ENCODE assay signal across 11 mouse cellular contexts in the genomic region with DNA sequence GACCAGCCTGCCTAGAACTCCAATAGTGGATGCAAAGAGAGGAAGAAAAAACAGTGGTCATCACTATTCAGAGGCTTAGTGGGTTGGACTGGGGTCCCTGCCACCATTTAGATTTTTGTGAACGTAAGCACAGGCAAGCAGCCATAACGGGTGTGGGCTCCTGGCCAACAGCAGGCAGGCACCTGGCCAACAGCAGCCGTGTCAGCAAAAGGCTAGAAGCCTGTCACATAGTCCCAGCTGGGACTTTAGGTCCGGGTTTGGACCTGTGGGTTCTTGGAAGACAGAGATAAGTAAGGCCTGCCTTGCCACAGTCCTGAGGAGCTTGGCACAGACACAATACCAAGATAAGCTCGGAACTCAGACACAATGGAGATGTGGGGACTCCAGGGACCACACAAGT.
DNase-seq lines count a peak whose midpoint lies in the region; ATAC-seq lines count a peak whose summit lies in the region.
"Had no signal": no experiment of that assay in that cellular context is flagged by ENCODE, and none has a peak within 500 bp of the region (broad histone marks: within the 10 kb centered on the region; RNA-seq: fewer than 3 reads in every experiment).

No protein-coding gene starts in this region.

- no peak overlapping the region for H3K9ac ChIP-seq in embryonic facial prominence, embryonic 14.5 days (ENCODE audit: low read depth, low read length)

- ATAC-seq in embryonic facial prominence, embryonic 14.5 days (ENCODE audit: low read depth), result no peak
- ATAC-seq in hematopoietic stem cell, adult 5-6 weeks (replicated peaks in 1 of 2; ENCODE audit: insufficient read depth in 1 of 2, low FRiP score in 2 of 2, low TSS enrichment in 1 of 2, low read depth in 1 of 2, poor library complexity in 2 of 2, severe bottlenecking in 2 of 2), result peak; percentile 18 to 35; a peak in 1 of 4 replicates
- no peak for ATAC-seq in megakaryocyte, adult 5-6 weeks (ENCODE audit: poor library complexity, severe bottlenecking)

- no peaks in the 10 kb centered on the region for H3K36me3 ChIP-seq in embryonic facial prominence, embryonic 14.5 days (ENCODE audit: control insufficient read depth, insufficient read depth, low read length)
- H3K36me3 ChIP-seq in embryonic facial prominence, embryonic 10.5 days (replicated peaks), result no peaks in the 10 kb centered on the region
- H3K36me3 ChIP-seq: midbrain, embryonic 10.5 days had no signal

- H3K9me3 ChIP-seq in embryonic facial prominence, embryonic 14.5 days (ENCODE audit: control insufficient read depth, low read length), result no peaks in the 10 kb centered on the region
- no peaks in the 10 kb centered on the region for H3K9me3 ChIP-seq in embryonic facial prominence, embryonic 10.5 days
- H3K9me3 ChIP-seq: midbrain, embryonic 10.5 days had no signal

- no peak overlapping the region for H3K4me3 ChIP-seq in embryonic facial prominence, embryonic 14.5 days (ENCODE audit: low read depth, low read length)
- H3K4me3 ChIP-seq in embryonic facial prominence, embryonic 10.5 days, result no peak overlapping the region
- H3K4me3 ChIP-seq: midbrain, embryonic 10.5 days had no signal

- peak; percentile 35 for DNase-seq in embryonic facial prominence, embryonic 14.5 days (ENCODE audit: low spot score)
- DNase-seq in embryonic facial prominence, embryonic 10.5 days (ENCODE audit: low spot score), result no peak
- peak; percentile 34 to 56 for DNase-seq in layer of hippocampus, postnatal 10 days (ENCODE audit: low spot score in 2 of 2)
- no peak for DNase-seq in layer of hippocampus, postnatal 25 days (ENCODE audit: extremely low spot score in 1 of 2, low spot score in 1 of 2)
- peak; percentile 26 for DNase-seq in adrenal gland, postnatal 25 days
- no peak for DNase-seq in spleen, postnatal 36 days (ENCODE audit: low spot score in 2 of 2)
- DNase-seq: gastrocnemius, postnatal 14 days; layer of hippocampus, adult 9-11 months had no signal

- 49% methylated on average over 5 of the region's 5 CpGs for WGBS in embryonic facial prominence, embryonic 14.5 days
- WGBS in embryonic facial prominence, embryonic 10.5 days, result 81% methylated on average over 5 of the region's 5 CpGs

- peaks cover 10% of the 10 kb centered on the region for H3K4me1 ChIP-seq in embryonic facial prominence, embryonic 14.5 days (ENCODE audit: control insufficient read depth, insufficient read depth, low read length)
- peaks cover 12% of the 10 kb centered on the region for H3K4me1 ChIP-seq in embryonic facial prominence, embryonic 10.5 days
- H3K4me1 ChIP-seq: midbrain, embryonic 10.5 days had no signal

- H3K27me3 ChIP-seq in embryonic facial prominence, embryonic 14.5 days (replicated peaks; ENCODE audit: control insufficient read depth, insufficient read depth, low read length), result no peaks in the 10 kb centered on the region
- peaks cover 4% of the 10 kb centered on the region; the same call in 1 of the 2 replicates for H3K27me3 ChIP-seq in embryonic facial prominence, embryonic 10.5 days (replicated peaks; ENCODE audit: low read depth, poor library complexity, severe bottlenecking)

- no peak overlapping the region for H3K4me2 ChIP-seq in embryonic facial prominence, embryonic 14.5 days (ENCODE audit: low read depth, low read length)

- no peak overlapping the region for H3K27ac ChIP-seq in embryonic facial prominence, embryonic 14.5 days (replicated peaks; ENCODE audit: low read depth, low read length)
- H3K27ac ChIP-seq in embryonic facial prominence, embryonic 10.5 days (replicated peaks), result no peak overlapping the region
- H3K27ac ChIP-seq: midbrain, embryonic 10.5 days had no signal

Comparison
In these comparisons a context has a peak if more than half of its experiments do, and no peak if none do; other contexts are left out.
1. DNase-seq: peak in embryonic facial prominence, embryonic 14.5 days (single experiment), layer of hippocampus, postnatal 10 days (2 of 2) and adrenal gland, postnatal 25 days (single experiment); none in embryonic facial prominence, embryonic 10.5 days (single experiment), layer of hippocampus, postnatal 25 days (0 of 2) and spleen, postnatal 36 days (0 of 2).
2. ATAC-seq: peak in hematopoietic stem cell, adult 5-6 weeks (2 of 2); none in embryonic facial prominence, embryonic 14.5 days (single experiment) and megakaryocyte, adult 5-6 weeks (single experiment).